Mouse (Mus musculus) testis, adult 2 months (tissue): Measurements from ENCODE around the gene Eef1akmt2.

Experiments used
- CTCF ChIP-seq: fragments of 200-500 bp; IDR thresholded peaks from 2 replicates; pipeline ENCODE4 v1.5.1; 2012; ENCODE audit warnings: low read depth, mild to moderate bottlenecking, inconsistent platforms, low read length, moderate library complexity; ENCODE audit not compliant: control insufficient read depth, insufficient read depth, insufficient replicate concordance
- POLR2A ChIP-seq: fragments of 200-500 bp; IDR thresholded peaks from 2 replicates; pipeline ENCODE4 v1.6.1; 2012; ENCODE audit warnings: low read depth, mild to moderate bottlenecking, inconsistent platforms, low read length, moderate library complexity; ENCODE audit not compliant: control insufficient read depth

DNA sequence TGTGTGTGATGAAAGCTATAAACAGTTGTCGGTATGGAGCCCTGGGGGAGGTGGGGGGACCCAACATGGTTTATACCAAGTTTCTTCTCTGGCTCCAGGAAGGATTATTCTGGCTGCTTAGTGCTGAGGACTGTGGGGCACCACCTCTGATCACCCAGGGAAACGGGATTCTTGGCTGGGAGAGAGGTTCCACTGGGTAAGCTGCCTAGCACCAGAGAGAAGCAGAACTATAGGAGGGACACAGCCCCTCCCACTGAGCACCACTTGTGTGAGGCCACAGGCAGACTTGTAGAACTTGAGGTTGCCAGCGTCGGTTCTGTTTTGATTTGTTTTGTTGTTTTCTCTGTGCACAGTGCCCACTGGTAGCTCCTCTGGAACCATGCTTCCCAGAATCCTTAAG lies 1.5 kb upstream of the Eef1akmt2 start:
- TF ChIP-seq CTCF: no peak
- no peak for TF ChIP-seq POLR2A
